ENCODE assay signal across 9 mouse cellular contexts in the genomic region with DNA sequence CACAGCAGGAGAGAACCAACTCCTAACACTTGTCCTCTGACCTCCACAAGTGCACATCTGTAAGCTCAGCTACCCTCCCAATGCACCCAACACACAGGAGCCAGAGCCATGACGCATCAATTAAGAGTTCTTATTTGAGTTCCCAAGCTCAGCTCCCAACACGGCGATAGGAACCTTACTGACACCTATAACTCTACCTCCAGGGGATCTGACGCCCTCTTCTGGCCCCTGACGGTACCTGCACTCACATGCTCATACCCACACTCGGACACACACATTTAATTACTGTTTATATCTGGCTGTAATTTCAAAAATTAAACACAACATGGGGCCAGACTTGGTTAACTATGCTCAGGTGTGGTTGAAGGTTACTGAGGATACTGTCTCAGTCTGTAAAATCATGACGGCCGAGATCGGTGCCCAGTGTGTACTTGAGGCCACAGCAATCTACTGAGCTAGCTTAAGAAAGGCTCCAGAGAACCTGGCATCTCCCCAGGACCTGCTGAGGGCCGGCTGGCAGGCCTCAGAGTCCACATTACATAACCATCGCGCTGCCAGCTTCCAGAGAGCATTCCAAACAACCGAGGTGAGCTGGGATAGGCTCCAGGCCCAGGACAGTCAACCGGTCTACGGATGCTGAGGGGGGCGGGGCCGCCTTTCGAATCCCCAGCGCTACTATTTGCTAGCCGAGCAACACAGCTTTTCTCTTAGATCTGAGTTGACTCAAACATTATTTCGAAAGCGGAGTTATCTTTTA.
DNase-seq lines count a peak whose midpoint lies in the region; ATAC-seq and TF ChIP-seq lines count a peak whose summit lies in the region.
"Had no signal": no experiment of that assay in that cellular context is flagged by ENCODE, and none has a peak within 500 bp of the region (broad histone marks: within the 10 kb centered on the region; RNA-seq: fewer than 3 reads in every experiment).

No protein-coding gene starts in this region.

- no peak overlapping the region for H3K4me3 ChIP-seq in intestine, postnatal 0 days (ENCODE audit: low read depth, low read length)
- H3K4me3 ChIP-seq: limb, embryonic 13.5 days had no signal

- peak; percentile 66 for DNase-seq in adrenal gland, adult 2 months
- no peak for DNase-seq in adrenal gland, adult 8-10 months
- peak; percentile 72 for DNase-seq in ZHBTc4 (ENCODE audit: low read depth, low spot score)
- peak; percentile 47 to 82 for DNase-seq in gastrocnemius, adult 8-10 months (ENCODE audit: low spot score in 2 of 2)
- peak; percentile 94 to 96 for DNase-seq in kidney, postnatal 36 days
- DNase-seq in lung, postnatal 14 days = peak; percentile 73
- no peak for DNase-seq in spleen, postnatal 10 days (ENCODE audit: low spot score in 2 of 2)

- no peaks in the 10 kb centered on the region for H3K4me1 ChIP-seq in intestine, postnatal 0 days (replicated peaks; ENCODE audit: control insufficient read depth, insufficient read depth, low read length)

- no peaks in the 10 kb centered on the region for H3K9me3 ChIP-seq in intestine, postnatal 0 days (ENCODE audit: control insufficient read depth)

- WGBS in intestine, postnatal 0 days = 85% methylated on average over 22 of the region's 22 CpGs

- H3K9ac ChIP-seq in intestine, postnatal 0 days (ENCODE audit: low read depth, low read length) = no peak overlapping the region
- H3K9ac ChIP-seq: limb, embryonic 13.5 days had no signal

- H3K27me3 ChIP-seq in intestine, postnatal 0 days (replicated peaks; ENCODE audit: control insufficient read depth, insufficient read depth, low read length) = no peaks in the 10 kb centered on the region
- H3K27me3 ChIP-seq: limb, embryonic 13.5 days had no signal

- TF ChIP-seq CTCF in intestine, postnatal 0 days (IDR thresholded peaks at IDR 0.05; ENCODE audit: low read depth) = no peak; the same call in 1 of the 2 replicates

- no peak overlapping the region for H3K27ac ChIP-seq in intestine, postnatal 0 days (ENCODE audit: low read depth, low read length)
- H3K27ac ChIP-seq: limb, embryonic 13.5 days had no signal

- no peaks in the 10 kb centered on the region for H3K36me3 ChIP-seq in intestine, postnatal 0 days (ENCODE audit: control insufficient read depth, insufficient read depth)

- H3K4me2 ChIP-seq in intestine, postnatal 0 days (replicated peaks; ENCODE audit: low read depth) = no peak overlapping the region
- H3K4me2 ChIP-seq: limb, embryonic 13.5 days had no signal

- ATAC-seq in intestine, postnatal 0 days = no peak

Comparison
In these comparisons a context has a peak if more than half of its experiments do, and no peak if none do; other contexts are left out.
1. DNase-seq: peak in adrenal gland, adult 2 months (single experiment), ZHBTc4 (single experiment), gastrocnemius, adult 8-10 months (2 of 2), kidney, postnatal 36 days (2 of 2) and lung, postnatal 14 days (single experiment); none in adrenal gland, adult 8-10 months (single experiment) and spleen, postnatal 10 days (0 of 2).